Mouse (Mus musculus) liver, adult 2 months (tissue): ENCODE data around the gene Zc3h18. TPM values are rescaled to one million over a fixed set of nuclear protein-coding genes. Genes with fewer than 3 reads are reported as not detected.

ENCODE experiments used
- DNase-seq: peaks from one replicate; pipeline ENCODE4 v3.0.0-alpha.2; 2011; ENCODE audit warnings: low read depth, low spot score; ENCODE audit errors: extremely low read depth
- H3K27ac ChIP-seq: fragments of 200-500 bp; replicated peaks from 2 replicates; pipeline ENCODE4 v1.5.1; 2012; ENCODE audit warnings: low read depth, mild to moderate bottlenecking, control low read depth, inconsistent platforms, low read length; ENCODE audit not compliant: insufficient read depth
- H3K27me3 ChIP-seq: fragments of 200-500 bp; 2 replicates; pipeline ENCODE4 v1.6.1; 2012; ENCODE audit warnings: mild to moderate bottlenecking, moderate library complexity, low read length, inconsistent platforms; ENCODE audit not compliant: control insufficient read depth, insufficient read depth
- H3K36me3 ChIP-seq: fragments of 200-500 bp; 2 replicates; pipeline ENCODE4 v1.6.1; 2012; ENCODE audit warnings: low read length, inconsistent platforms; ENCODE audit not compliant: control insufficient read depth, insufficient read depth
- H3K4me1 ChIP-seq: fragments of 200-500 bp; 2 replicates; pipeline ENCODE4 v1.6.1; 2011; ENCODE audit warnings: low read length; ENCODE audit not compliant: control insufficient read depth, insufficient read depth
- H3K4me3 ChIP-seq: fragments of 200-500 bp; 2 replicates; pipeline ENCODE4 v1.5.1; 2011; ENCODE audit warnings: low read depth, mild to moderate bottlenecking, control low read depth, low read length, moderate library complexity; ENCODE audit not compliant: insufficient read depth
- H3K79me2 ChIP-seq: fragments of 200-500 bp; 2 replicates; pipeline ENCODE4 v1.6.1; 2012; ENCODE audit warnings: inconsistent platforms, mild to moderate bottlenecking, low read length, moderate library complexity; ENCODE audit not compliant: control insufficient read depth, insufficient read depth
- H3K9ac ChIP-seq: fragments of 200-500 bp; 2 replicates; pipeline ENCODE4 v1.6.1; 2012; ENCODE audit warnings: low read depth, mild to moderate bottlenecking, control low read depth, inconsistent platforms, low read length
- CTCF ChIP-seq: fragments of 200-500 bp; IDR thresholded peaks from 2 replicates; pipeline ENCODE4 v1.5.1; 2011; ENCODE audit warnings: low read depth, low read length, control low read depth
- POLR2A ChIP-seq: fragments of 200-500 bp; IDR thresholded peaks from 2 replicates; pipeline ENCODE4 v1.6.1; 2011; ENCODE audit warnings: low read length, control low read depth; ENCODE audit not compliant: insufficient read depth; ENCODE audit errors: extremely low read depth
- WGBS: fragments of 180-500 bp; shearing (Covaris S2); methylation state at CpG from one replicate; pipeline ENCODE4 v1.1.7; 2018; 5-methylcytosine and 5-hydroxymethylcytosine counted together
- polyA plus RNA-seq: library from polyadenylated mRNA; depleted of rRNA; stranded (reverse); fragments of >200 nt; gene quantifications from 2 replicates; pipeline ENCODE4 v1.2.3, GENCODE M21; 2012
- total RNA-seq: library from RNA; depleted of rRNA; stranded (reverse); fragments of >200 nt; gene quantifications from 2 replicates; pipeline ENCODE4 v1.2.3, GENCODE M21; 2014

Zc3h18 gene
- total and polyA plus RNA-seq, 2 experiments = 10.9 to 22.3 TPM

DNA sequence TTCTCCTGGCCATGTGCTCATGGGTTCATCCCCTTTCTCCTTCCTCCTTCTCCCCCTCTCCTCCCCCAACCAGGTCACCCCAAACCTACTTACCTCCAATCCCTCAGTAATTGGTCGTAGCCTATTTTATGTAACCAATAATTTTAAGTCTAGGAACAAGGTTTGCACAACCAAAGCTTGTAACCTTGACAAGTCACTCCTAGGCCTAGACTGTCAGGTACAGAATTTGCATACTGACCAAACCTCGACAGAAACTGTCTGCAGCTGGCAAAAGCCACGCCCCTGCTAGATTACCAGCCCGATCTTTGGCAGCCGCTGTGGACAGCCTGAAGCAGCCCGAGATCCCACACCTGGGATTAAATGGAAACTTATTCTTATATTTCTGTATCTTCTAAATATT, 4.7 kb upstream of the Zc3h18 start:
- Histone ChIP-seq H3K27ac (no peak overlapping the region), H3K79me2 (no peaks in the 10 kb centered on the region; the same call in 1 of the 2 replicates), H3K9ac (no peak overlapping the region), H3K4me3 (no peak overlapping the region), H3K4me1 (peaks cover 3% of the 10 kb centered on the region), H3K36me3 (no peaks in the 10 kb centered on the region), H3K27me3 (no peaks in the 10 kb centered on the region)
- TF ChIP-seq CTCF = no peak
- TF ChIP-seq POLR2A = no peak
- 61% methylated on average over 6 of the region's 6 CpGs for WGBS
- DNase-seq = no peak

DNA sequence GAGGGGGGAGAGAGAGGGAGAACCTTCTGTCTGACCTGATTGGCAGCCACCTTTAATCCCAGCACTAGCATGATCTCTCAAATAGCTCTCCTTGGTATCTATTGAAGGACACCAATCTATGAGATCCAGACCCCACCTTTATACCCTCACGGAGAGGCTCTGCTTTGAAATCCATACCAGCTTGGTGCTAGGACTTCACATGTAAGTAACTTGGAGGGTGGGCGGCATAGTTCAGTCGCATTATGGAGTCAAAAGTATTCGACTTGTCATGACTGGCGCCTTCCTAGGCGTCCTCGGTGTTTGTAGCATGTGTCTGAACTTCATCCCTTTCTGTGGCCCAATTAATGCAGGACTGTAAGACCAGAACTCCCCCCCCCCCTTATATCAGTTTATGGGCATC, 1.1 kb upstream of the Zc3h18 start:
- H3K27me3 ChIP-seq = no peaks in the 10 kb centered on the region
- 80% methylated on average over 7 of the region's 7 CpGs for WGBS
- TF ChIP-seq CTCF (no peak), POLR2A (no peak)
- H3K79me2 ChIP-seq = peaks cover 23% of the 10 kb centered on the region
- H3K9ac ChIP-seq = no peak overlapping the region; the same call in none of the 2 replicates
- peak overlapping the region; percentile 34 for H3K27ac ChIP-seq
- H3K4me1 ChIP-seq = peaks cover 16% of the 10 kb centered on the region
- peaks cover 4% of the 10 kb centered on the region; the same call in 1 of the 2 replicates for H3K36me3 ChIP-seq
- DNase-seq = no peak
- H3K4me3 ChIP-seq = no peak overlapping the region

DNA sequence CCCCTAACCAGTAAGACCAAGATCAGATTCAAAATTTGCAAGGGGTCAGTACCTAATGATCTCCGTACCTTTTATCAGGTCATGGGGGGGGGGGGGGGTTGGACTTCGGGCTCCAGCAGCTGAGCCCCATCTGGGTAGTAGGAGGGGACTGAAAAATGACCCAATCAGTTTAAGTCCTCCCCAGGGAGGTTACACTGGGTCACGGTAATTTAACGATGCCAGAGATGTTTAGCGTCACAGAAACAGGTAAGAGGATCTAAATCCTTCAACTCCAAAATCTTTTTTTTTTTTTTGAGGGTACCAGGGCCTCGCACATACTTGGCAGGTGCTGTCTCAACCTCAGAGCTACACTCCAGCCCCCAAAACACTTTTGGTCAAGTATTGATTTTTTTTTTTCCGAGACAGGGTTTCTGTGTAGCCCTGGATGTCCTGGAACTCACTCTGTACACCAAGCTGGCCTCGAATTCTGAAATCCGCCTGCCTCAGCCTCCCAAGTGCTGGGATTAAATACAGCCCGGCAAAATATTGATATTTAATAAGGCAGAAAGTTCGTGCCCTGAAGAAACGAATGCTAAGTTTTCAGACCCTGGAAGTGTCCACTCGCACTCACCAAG, 551 bp upstream of the Zc3h18 start:
- Histone ChIP-seq H3K4me1 (peaks cover 18% of the 10 kb centered on the region), H3K27ac (peak overlapping the region; percentile 72)

DNA sequence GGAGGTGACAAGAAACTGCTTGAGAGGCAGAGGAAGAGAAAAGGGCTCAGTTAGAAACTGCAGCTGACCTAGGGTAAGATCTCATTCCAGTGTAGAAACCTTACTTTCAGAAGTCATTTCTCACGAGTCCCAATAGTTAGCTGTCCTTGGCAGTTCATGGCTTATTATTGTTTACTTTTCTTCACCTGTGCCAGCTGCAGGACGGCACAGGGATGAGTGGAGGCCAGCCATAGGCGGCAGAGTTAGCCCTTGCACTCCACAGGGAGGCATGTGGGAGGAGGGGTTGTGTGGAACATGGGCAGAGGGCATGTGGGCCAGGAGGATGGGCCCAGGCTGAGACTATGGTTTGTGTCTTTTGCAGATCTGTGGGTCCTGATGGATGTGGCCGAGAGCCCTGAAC, 6.6 kb downstream of the Zc3h18 start:
- H3K9ac ChIP-seq = no peak overlapping the region
- no peaks in the 10 kb centered on the region for H3K27me3 ChIP-seq
- H3K4me3 ChIP-seq = no peak overlapping the region
- DNase-seq = peak; percentile 83
- TF ChIP-seq POLR2A (no peak), CTCF (0 out of 2 replicates have a peak, but pooled peaks have one; percentile 14)
- peaks cover 25% of the 10 kb centered on the region for H3K36me3 ChIP-seq
- peak overlapping the region; percentile 27; the same call in 1 of the 2 replicates for H3K27ac ChIP-seq
- peaks cover 38% of the 10 kb centered on the region for H3K79me2 ChIP-seq
- WGBS = 36% methylated on average over 4 of the region's 4 CpGs
- peaks cover 24% of the 10 kb centered on the region for H3K4me1 ChIP-seq

More for the DNA sequence above, 551 bp upstream of the Zc3h18 start:
- H3K9ac ChIP-seq = peak overlapping the region; percentile 39
- peak overlapping the region; percentile 37 for H3K4me3 ChIP-seq
- peaks cover 4% of the 10 kb centered on the region; the same call in 1 of the 2 replicates for H3K36me3 ChIP-seq
- peaks cover 28% of the 10 kb centered on the region for H3K79me2 ChIP-seq
- peak; percentile 71 for DNase-seq
- 7% methylated on average over 13 of the region's 13 CpGs for WGBS
- H3K27me3 ChIP-seq = no peaks in the 10 kb centered on the region
- TF ChIP-seq CTCF = no peak
- TF ChIP-seq POLR2A = no peak

DNA sequence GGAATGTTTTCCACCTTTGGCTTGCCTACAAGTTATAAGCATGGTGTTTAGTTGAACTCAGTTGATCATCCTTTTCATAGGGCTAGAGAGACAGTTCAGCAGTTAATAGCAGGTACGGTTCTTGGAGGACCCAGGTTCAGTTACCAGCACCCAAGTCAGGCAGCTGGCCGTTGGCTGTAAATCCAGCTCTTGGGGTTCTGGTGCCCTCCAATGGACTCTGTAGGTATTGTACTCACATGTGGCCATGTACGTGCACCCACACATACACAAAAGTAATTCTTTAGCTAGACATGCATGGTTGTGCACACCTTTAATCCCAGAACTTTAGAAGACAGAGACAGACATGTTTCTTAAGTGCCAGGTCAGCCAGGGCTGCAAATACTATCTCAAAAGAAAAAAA, 12.9 kb downstream of the Zc3h18 start:
- peaks cover 52% of the 10 kb centered on the region for H3K36me3 ChIP-seq
- no peak for DNase-seq
- no peak overlapping the region for H3K27ac ChIP-seq
- WGBS = 90% methylated on average over 3 of the region's 3 CpGs
- 0 out of 2 replicates have a peak, but pooled peaks cover 5% of the 10 kb centered on the region for H3K4me1 ChIP-seq
- 0 out of 2 replicates have a peak, but pooled peaks have one; percentile 23 for TF ChIP-seq CTCF
- TF ChIP-seq POLR2A = no peak
- no peak overlapping the region for H3K9ac ChIP-seq
- H3K79me2 ChIP-seq = peaks cover 10% of the 10 kb centered on the region; the same call in 1 of the 2 replicates
- no peak overlapping the region for H3K4me3 ChIP-seq
- H3K27me3 ChIP-seq = no peaks in the 10 kb centered on the region

DNA sequence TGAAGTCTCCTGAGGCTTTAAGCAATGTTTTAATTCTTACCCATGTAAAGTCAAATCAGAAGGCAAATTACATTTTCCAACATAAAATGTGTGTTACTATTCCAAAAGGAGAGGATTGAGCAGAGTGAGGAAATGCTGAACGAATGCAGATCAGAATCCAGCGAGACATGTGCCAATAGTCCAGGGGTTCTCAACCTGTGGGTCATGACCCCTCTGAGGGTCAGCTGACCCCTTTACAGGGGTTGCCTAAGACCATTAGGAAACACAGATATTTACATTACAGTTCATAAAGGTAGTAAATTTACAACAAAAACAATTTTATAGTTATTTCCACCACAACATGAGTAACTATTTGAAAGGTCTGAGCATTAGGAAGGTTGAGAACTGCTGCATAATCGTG, 14.3 kb downstream of the Zc3h18 start:
- TF ChIP-seq POLR2A (no peak), CTCF (no peak)
- Histone ChIP-seq H3K36me3 (peaks cover 46% of the 10 kb centered on the region), H3K27me3 (no peaks in the 10 kb centered on the region), H3K27ac (no peak overlapping the region), H3K4me1 (0 out of 2 replicates have a peak, but pooled peaks cover 1% of the 10 kb centered on the region), H3K9ac (no peak overlapping the region), H3K4me3 (no peak overlapping the region), H3K79me2 (peaks cover 8% of the 10 kb centered on the region; the same call in 1 of the 2 replicates)
- peak; percentile 57 for DNase-seq
- WGBS = 15% methylated on average over 3 of the region's 3 CpGs
